Mouse (Mus musculus) spleen, adult 2 months (tissue): ENCODE data around the gene Cd79a.

Source experiments
- CTCF ChIP-seq: fragments of 200-500 bp; IDR thresholded peaks from 2 replicates; pipeline ENCODE4 v1.5.1; 2011; ENCODE audit warnings: mild to moderate bottlenecking, inconsistent platforms; ENCODE audit not compliant: insufficient read depth, insufficient read length, insufficient replicate concordance; ENCODE audit errors: extremely low read depth
- POLR2A ChIP-seq: fragments of 200-500 bp; IDR thresholded peaks from 2 replicates; pipeline ENCODE4 v1.6.1; 2011; ENCODE audit warnings: low read depth, low read length, inconsistent platforms

- no peak for TF ChIP-seq CTCF
- peak; percentile 53 for TF ChIP-seq POLR2A
These were observed 5.7 kb downstream of the Cd79a start, which contains the start of gene Arhgef1 for GRCm38 (mm10) chr7:24902630-24903443.
